ENCODE assay signal across 10 mouse cellular contexts in genomic region chr15:95885953-95886820, GRCm38 (mm10).
DNase-seq lines count a peak whose midpoint lies in the region; ATAC-seq and TF ChIP-seq lines count a peak whose summit lies in the region.
"Had no signal": no experiment of that assay in that cellular context is flagged by ENCODE, and none has a peak within 500 bp of the region (broad histone marks: within the 10 kb centered on the region; RNA-seq: fewer than 3 reads in every experiment).

No protein-coding gene starts in this region.

- DNase-seq in frontal cortex, postnatal 10 days (ENCODE audit: low spot score in 2 of 2), result no peak
- peak; percentile 77 for DNase-seq in liver, adult 2 months (ENCODE audit: extremely low read depth, low read depth, low spot score)
- no peak for DNase-seq in liver
- DNase-seq in cerebellum, adult 9-11 months, result no peak
- DNase-seq in thymus, adult 18-20 months, result no peak
- DNase-seq: lung, adult 2 months; thymus, adult 2 months had no signal

- 38% methylated on average over 18 of the region's 18 CpGs for WGBS in liver, adult 2 months
- WGBS in embryonic facial prominence, embryonic 13.5 days, result 52% methylated on average over 18 of the region's 18 CpGs

- H3K4me2 ChIP-seq in embryonic facial prominence, embryonic 13.5 days, result 0 out of 2 replicates have a peak overlapping the region, but pooled peaks have one; percentile 7
- H3K4me2 ChIP-seq in myocyte (ENCODE audit: low read depth), result peak overlapping the region; percentile 77

- H3K36me3 ChIP-seq in liver, adult 2 months (ENCODE audit: control insufficient read depth, insufficient read depth, low read length), result no peaks in the 10 kb centered on the region
- H3K36me3 ChIP-seq in embryonic facial prominence, embryonic 13.5 days, result peaks cover 4% of the 10 kb centered on the region; the same call in 1 of the 2 replicates
- H3K36me3 ChIP-seq in myocyte (ENCODE audit: control insufficient read depth, insufficient read depth), result no peaks in the 10 kb centered on the region

- H3K4me1 ChIP-seq in liver, adult 2 months (ENCODE audit: control insufficient read depth, insufficient read depth, low read length), result peaks cover 22% of the 10 kb centered on the region
- H3K4me1 ChIP-seq in embryonic facial prominence, embryonic 13.5 days, result peaks cover 46% of the 10 kb centered on the region

- no peaks in the 10 kb centered on the region for H3K9me3 ChIP-seq in embryonic facial prominence, embryonic 13.5 days

- H3K27me3 ChIP-seq in liver, adult 2 months (ENCODE audit: control insufficient read depth, insufficient read depth, low read length), result no peaks in the 10 kb centered on the region
- no peaks in the 10 kb centered on the region for H3K27me3 ChIP-seq in embryonic facial prominence, embryonic 13.5 days
- no peaks in the 10 kb centered on the region for H3K27me3 ChIP-seq in myocyte (ENCODE audit: control insufficient read depth, insufficient read depth, insufficient read length)

- H3ac ChIP-seq in myocyte (ENCODE audit: control insufficient read depth, insufficient read length), result no peak overlapping the region

- no peak for TF ChIP-seq POLR2A in liver, adult 2 months (IDR thresholded peaks at IDR 0.05; ENCODE audit: extremely low read depth, insufficient read depth, low read length)
- TF ChIP-seq POLR2A in myocyte (IDR thresholded peaks at IDR 0.05; ENCODE audit: insufficient read length, low read depth), result no peak

- no peaks in the 10 kb centered on the region for H3K79me2 ChIP-seq in liver, adult 2 months (ENCODE audit: control insufficient read depth, insufficient read depth, low read length)
- H3K79me2 ChIP-seq in myocyte (ENCODE audit: control insufficient read depth, insufficient read depth), result peaks cover 61% of the 10 kb centered on the region

- peak overlapping the region; percentile 68 for H3K27ac ChIP-seq in liver, adult 2 months (replicated peaks; ENCODE audit: insufficient read depth, low read depth, low read length)
- H3K27ac ChIP-seq in embryonic facial prominence, embryonic 13.5 days, result peak overlapping the region; percentile 77

- H3K4me3 ChIP-seq in liver, adult 2 months (ENCODE audit: insufficient read depth, low read depth, low read length), result no peak overlapping the region
- H3K4me3 ChIP-seq in embryonic facial prominence, embryonic 13.5 days, result no peak overlapping the region
- no peak overlapping the region for H3K4me3 ChIP-seq in myocyte

- TF ChIP-seq CTCF in liver, adult 2 months (IDR thresholded peaks at IDR 0.05; ENCODE audit: low read depth, low read length), result no peak

- ATAC-seq in frontal cortex, adult (ENCODE audit: low TSS enrichment), result peak; percentile 76
- no peak for ATAC-seq in embryonic facial prominence, embryonic 13.5 days (ENCODE audit: insufficient number of reproducible peaks, insufficient read depth, low FRiP score, low TSS enrichment, low read depth)

- H3K9ac ChIP-seq in liver, adult 2 months (ENCODE audit: low read depth, low read length), result 0 out of 2 replicates have a peak overlapping the region, but pooled peaks have one; percentile 9
- H3K9ac ChIP-seq in embryonic facial prominence, embryonic 13.5 days, result no peak overlapping the region

TF ChIP-seq in myocyte, 11 proteins besides CTCF, POLR2A, EP300 and RAD21:
- TF ChIP-seq MYOG (IDR thresholded peaks at IDR 0.05; ENCODE audit: control insufficient read depth in 1 of 3, insufficient read depth in 1 of 3, insufficient read length in 2 of 3, low read depth in 2 of 3) (no peak), MYOD1 (IDR thresholded peaks at IDR 0.05; ENCODE audit: control insufficient read depth in 1 of 3, insufficient read length in 2 of 3, low read depth in 2 of 3) (no peak)
